Mouse (Mus musculus) bone marrow, adult 2 months (tissue): ENCODE measurements around the gene Foxq1. TPM values are rescaled to one million over a fixed set of nuclear protein-coding genes. Genes with fewer than 3 reads are reported as not detected.

Experiments used
- H3K27ac ChIP-seq: fragments of 200-500 bp; 2 replicates; pipeline ENCODE4 v1.5.1; 2012; ENCODE audit warnings: low read depth, mild to moderate bottlenecking, control low read depth, inconsistent platforms, low read length; ENCODE audit not compliant: control insufficient read depth, poor library complexity, insufficient read depth
- H3K4me1 ChIP-seq: fragments of 200-500 bp; 2 replicates; pipeline ENCODE4 v1.6.1; 2011; ENCODE audit warnings: low read length; ENCODE audit not compliant: control insufficient read depth, insufficient read depth
- H3K4me3 ChIP-seq: fragments of 200-500 bp; replicated peaks from 2 replicates; pipeline ENCODE3; 2011; ENCODE audit warnings: mild to moderate bottlenecking, low read depth, low read length, control low read depth; ENCODE audit not compliant: control insufficient read depth
- CTCF ChIP-seq: fragments of 200-500 bp; IDR thresholded peaks from 2 replicates; pipeline ENCODE4 v1.5.1; 2011; ENCODE audit warnings: low read length, control low read depth; ENCODE audit not compliant: control insufficient read depth, insufficient read depth
- POLR2A ChIP-seq: fragments of 200-500 bp; IDR thresholded peaks from 2 replicates; pipeline ENCODE4 v1.6.1; 2011; ENCODE audit warnings: low read depth, mild to moderate bottlenecking, control low read depth, low read length, borderline replicate concordance; ENCODE audit not compliant: control insufficient read depth
- WGBS: fragments of 180-500 bp; shearing (Covaris S2); methylation state at CpG from one replicate; pipeline ENCODE4 v1.1.7; 2018; 5-methylcytosine and 5-hydroxymethylcytosine counted together
- polyA plus RNA-seq: library from polyadenylated mRNA; stranded (reverse); fragments of >200 nt; gene quantifications from 2 replicates; pipeline ENCODE4 v1.2.4, GENCODE M21; 2011; ENCODE audit warnings: low replicate concordance; ENCODE audit not compliant: missing spikeins, insufficient read depth, insufficient read length

Gene Foxq1
- polyA plus RNA-seq, 1 experiment: not detected

DNA sequence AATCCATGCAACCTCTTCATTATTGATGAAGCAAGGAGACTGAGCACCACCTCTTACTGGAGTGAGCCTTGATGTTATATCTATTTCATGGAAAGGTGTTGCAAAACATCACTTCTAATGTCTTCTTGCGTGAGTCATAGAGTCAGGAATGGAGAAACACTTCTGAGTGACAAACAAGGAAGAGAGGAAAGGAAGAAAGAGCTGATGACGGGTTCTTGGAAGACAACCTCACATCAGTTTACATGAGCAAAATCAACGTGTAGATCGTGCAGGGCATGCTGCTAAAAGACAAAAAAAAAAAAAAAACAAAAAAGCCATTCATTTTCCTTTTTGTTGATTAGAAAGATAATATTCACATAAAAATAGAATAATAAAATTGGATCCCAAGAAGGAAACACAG is 21.2 kb upstream of the Foxq1 start:
- no peaks in the 10 kb centered on the region for H3K4me1 ChIP-seq
- WGBS: 76% methylated on average over 4 of the region's 4 CpGs
- TF ChIP-seq POLR2A: no peak
- no peak overlapping the region for H3K27ac ChIP-seq
- no peak overlapping the region for H3K4me3 ChIP-seq

DNA sequence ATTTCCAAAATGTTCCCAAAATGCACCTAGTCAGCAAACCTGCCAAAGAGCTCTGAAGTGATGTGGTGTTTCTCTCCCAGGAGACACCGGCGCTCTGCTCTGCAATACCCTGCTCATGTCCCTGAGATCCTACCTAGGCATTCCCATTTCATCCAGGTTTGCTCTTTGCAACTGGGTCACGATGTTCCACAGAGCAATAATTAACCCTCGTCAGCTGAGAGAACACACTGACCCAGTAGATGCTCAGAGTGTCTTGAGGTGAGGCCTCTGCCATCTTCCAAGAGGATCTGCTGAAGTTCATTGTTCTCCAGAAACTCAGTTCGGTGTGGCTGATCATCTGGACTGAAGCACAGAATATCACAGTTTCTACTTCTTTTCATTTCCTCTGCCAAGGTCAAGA is 12.9 kb upstream of the Foxq1 start:
- WGBS: 83% methylated on average over 5 of the region's 5 CpGs
- Histone ChIP-seq H3K4me3 (no peak overlapping the region), H3K27ac (no peak overlapping the region), H3K4me1 (no peaks in the 10 kb centered on the region)
- TF ChIP-seq POLR2A: no peak
- no peak for TF ChIP-seq CTCF

DNA sequence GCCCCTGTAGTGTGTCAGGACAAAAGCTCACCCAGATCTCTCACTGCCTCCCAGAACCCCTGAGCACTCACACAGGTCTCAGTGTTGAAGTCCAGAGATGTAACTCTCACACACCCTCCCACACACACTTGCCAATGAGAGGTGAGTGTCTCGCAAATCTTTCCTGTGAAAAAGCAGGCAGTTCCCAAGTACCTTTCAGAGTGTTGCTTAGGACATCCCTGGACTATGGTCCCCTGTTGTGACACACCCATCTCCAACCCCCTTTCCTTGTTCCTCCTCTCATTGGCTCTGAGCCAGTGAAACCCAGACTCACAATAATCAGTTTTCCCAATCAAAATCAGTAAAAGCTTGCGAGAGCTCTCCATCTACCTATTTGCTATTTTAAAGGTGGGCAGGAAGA is 9.2 kb upstream of the Foxq1 start:
- TF ChIP-seq CTCF (no peak), POLR2A (no peak)
- Histone ChIP-seq H3K4me1 (no peaks in the 10 kb centered on the region), H3K4me3 (no peak overlapping the region), H3K27ac (no peak overlapping the region)
- WGBS: 72% methylated on average over 2 of the region's 2 CpGs

DNA sequence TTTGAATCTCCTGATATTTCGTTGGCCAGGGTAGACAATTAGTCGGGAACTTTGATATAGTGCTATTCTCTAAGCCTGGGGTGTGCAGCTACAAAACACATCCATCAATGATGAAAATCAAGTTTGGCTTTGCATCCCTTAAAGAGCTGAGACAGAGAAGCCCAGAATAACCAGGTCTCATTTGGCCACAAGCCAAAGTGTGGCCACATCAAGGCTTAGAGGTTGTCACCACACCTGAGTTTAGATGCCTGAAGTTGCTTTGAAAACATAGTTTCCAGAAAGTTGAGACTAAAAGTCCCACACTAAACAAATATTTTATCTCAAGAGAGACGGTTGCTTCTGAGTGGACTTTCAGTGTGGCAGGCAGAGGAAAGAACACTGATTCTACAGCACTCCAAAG is 8.7 kb upstream of the Foxq1 start:
- H3K4me1 ChIP-seq: no peaks in the 10 kb centered on the region
- H3K4me3 ChIP-seq: no peak overlapping the region
- no peak overlapping the region for H3K27ac ChIP-seq
- WGBS: 83% methylated on average over 3 of the region's 3 CpGs
- TF ChIP-seq POLR2A (no peak), CTCF (no peak)

DNA sequence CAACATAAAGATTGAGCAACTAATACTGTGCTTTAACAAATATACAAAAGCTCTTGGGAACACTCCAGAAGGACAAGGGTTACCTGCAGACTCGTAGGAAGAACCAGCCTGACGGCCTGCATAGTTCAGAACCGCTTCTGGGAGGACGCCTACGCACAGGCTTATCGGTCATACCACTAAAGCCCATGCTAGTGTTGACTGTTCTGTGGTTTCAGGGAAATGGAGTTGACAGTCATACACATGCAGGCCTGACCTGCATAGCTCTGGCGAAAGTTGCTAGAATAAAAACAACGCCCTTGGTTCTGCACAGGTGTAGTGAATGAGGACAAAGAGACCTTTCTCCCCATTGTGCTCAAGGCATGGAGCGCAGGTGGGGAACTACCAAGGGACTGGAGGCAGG is 8.3 kb upstream of the Foxq1 start:
- TF ChIP-seq POLR2A (no peak), CTCF (no peak)
- 81% methylated on average over 9 of the region's 9 CpGs for WGBS
- Histone ChIP-seq H3K27ac (no peak overlapping the region), H3K4me1 (no peaks in the 10 kb centered on the region), H3K4me3 (no peak overlapping the region)

DNA sequence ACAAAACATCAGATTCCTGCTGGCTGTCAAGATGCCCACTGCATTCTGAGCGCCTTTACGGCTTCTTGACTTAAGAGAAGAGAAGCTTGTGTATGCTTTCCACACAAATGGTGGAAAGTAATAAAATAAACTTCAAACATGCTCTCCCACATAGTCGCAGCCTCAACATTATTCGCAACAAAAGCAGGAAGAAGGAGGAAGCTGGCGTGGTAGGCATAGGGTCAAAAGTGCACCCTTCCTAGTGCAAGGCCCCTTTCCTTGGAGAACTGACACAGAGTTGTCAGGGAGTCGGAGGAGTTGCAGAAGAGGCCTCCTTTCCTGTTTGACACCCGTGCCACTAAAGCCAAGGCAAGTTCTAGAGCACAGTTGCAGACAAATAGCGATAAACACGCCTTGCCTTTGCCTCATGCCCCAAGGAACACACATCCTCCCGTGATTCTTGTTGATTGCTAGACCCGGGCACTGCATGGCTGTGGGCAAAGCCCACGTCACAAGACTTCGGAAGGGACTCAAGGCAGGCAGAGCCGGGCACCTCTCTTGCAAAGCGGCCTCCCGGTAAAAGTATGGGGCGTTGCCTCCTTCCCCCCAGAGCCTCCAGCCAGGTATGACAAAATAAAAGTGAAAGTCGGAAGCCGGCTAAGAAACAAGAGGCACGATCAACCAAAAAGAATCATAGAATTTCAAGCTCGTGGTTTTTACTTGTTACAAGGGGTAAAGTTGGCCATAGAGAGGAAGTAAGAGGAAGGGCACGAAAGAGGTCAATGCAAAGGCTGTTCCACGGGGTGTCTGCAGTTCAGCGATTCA is 1.2 kb downstream of the Foxq1 start:
- Histone ChIP-seq H3K4me3 (peak overlapping the region; percentile 14), H3K4me1 (no peaks in the 10 kb centered on the region), H3K27ac (no peak overlapping the region)
- 5% methylated on average over 24 of the region's 24 CpGs for WGBS
- TF ChIP-seq CTCF (no peak), POLR2A (no peak)

DNA sequence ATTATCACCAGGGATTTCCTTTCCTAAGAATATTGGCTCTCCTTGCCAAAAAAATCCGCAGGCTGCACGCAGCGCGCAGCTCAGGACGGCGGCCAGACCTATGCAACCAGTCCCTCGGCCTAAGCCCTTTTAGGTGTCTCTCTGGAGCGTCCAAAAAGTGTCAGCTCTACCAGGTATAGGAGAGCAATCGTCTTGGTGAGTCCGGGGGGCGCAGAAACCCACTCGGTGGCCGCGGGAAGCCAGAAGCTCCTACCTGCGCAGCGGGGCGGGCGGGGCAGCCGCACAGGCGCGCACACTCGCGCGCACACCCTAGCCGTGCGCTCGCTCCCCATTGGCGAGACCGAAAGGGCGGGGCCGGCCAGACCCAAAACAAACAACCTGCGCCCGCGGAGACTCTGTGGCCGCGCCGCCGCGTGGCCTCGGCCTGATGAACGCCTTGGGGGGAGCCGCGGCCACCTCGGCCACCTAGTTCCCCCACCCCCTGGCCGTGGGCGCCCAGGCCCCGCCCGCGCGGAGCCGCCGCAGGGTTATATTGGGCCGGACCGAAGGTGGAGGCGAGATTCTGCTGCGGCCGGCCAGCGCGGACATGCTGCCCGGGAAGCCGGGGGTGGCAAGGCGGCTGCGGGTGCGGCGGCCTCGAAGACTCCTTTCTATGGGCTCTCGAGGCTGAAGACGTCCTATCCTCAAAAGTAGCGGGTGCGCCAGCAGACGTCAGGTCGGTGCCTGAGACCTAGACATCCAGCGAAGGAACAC is 2.0 kb downstream of the Foxq1 start:
- H3K4me1 ChIP-seq: no peaks in the 10 kb centered on the region
- WGBS: under 1% methylated on average over 73 of the region's 73 CpGs
- H3K4me3 ChIP-seq: peak overlapping the region; percentile 14
- no peak overlapping the region for H3K27ac ChIP-seq
- TF ChIP-seq CTCF: no peak
- TF ChIP-seq POLR2A: no peak

DNA sequence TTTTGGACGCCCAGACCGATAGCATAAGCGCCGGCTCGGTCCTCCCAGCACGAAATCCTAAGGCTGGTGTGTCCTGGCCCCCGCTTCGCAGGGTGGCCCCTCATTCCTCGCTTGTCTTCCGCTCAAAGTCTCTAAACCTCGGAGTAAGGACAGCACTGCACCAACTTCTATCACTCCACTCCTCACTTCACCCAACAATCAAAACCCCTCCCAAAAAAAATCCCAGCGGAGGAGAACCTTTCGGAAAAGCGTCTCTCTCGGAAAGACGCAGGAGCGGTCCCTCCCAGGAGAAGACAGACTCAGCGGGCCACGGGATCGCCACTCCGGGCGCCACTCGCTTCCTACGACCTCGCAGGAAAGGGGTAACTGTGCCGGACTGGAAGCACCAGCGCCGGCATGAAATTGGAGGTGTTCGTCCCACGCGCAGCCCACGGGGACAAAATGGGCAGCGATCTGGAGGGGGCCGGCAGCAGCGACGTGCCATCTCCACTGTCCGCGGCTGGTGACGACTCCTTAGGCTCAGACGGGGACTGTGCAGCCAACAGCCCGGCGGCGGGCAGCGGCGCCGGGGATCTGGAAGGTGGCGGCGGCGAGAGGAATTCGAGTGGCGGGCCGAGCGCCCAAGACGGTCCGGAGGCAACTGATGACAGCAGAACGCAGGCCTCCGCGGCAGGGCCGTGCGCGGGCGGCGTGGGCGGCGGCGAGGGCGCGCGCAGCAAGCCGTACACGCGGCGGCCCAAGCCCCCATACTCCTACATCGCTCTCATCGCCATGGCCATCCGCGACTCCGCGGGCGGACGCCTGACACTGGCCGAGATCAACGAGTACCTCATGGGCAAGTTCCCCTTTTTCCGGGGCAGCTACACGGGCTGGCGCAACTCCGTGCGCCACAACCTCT is 2.8 kb downstream of the Foxq1 start, which contains the start of gene A530084C06Rik:
Gene A530084C06Rik, minus strand, starts transcription at position 813 of the 898 bp plus-strand sequence.
- TF ChIP-seq CTCF: no peak
- no peak for TF ChIP-seq POLR2A
- Histone ChIP-seq H3K4me1 (no peaks in the 10 kb centered on the region), H3K4me3 (no peak within 1 kb of the TSS), H3K27ac (no peak within 1 kb of the TSS)
- 2% methylated on average over 88 of the region's 88 CpGs for WGBS
